Mouse (Mus musculus): ENCODE measurements around the gene Rnf144b. TPM values are rescaled to one million over a fixed set of nuclear protein-coding genes. Genes with fewer than 3 reads are reported as not detected.

Rnf144b gene
- polyA plus RNA-seq, 1 experiment from 2014 or later, result 0.95 TPM

DNA sequence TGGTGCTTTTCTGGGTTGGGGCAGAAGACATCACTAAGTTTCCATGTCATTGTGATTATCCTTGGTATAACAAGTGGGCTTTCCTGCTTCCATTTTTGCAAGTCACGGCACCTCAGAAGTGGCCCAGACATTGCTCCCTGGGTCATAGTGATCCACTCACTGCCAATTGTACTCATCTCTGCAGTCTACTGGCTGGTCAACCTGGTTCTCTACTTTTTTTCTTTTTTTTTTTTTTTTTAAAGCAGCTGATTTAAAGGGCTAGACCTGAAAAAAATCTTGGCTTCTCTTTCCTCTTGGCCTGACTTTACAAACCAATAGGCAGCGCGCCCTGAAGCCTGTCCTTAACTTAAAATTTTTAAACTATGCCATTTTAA, 102.9 kb downstream of the Rnf144b start:
- 91% methylated on average over 3 of the region's 3 CpGs for WGBS
- Histone ChIP-seq H3K4me3 (ENCODE audit: low read length) (no peak overlapping the region), H3K9ac (ENCODE audit: low read depth, low read length) (no peak overlapping the region), H3K4me2 (replicated peaks; ENCODE audit: low read depth, low read length) (no peak overlapping the region), H3K27me3 (ENCODE audit: control insufficient read depth, insufficient read depth, low read length) (no peaks in the 10 kb centered on the region), H3K27ac (ENCODE audit: low read depth, low read length) (no peak overlapping the region), H3K4me1 (ENCODE audit: control insufficient read depth, insufficient read depth, low read length) (no peaks in the 10 kb centered on the region), H3K9me3 (ENCODE audit: control insufficient read depth, low read length) (no peaks in the 10 kb centered on the region), H3K36me3 (ENCODE audit: control insufficient read depth, insufficient read depth, low read length) (no peaks in the 10 kb centered on the region)
- no peak for ATAC-seq (ENCODE audit: low FRiP score, low TSS enrichment)

DNA sequence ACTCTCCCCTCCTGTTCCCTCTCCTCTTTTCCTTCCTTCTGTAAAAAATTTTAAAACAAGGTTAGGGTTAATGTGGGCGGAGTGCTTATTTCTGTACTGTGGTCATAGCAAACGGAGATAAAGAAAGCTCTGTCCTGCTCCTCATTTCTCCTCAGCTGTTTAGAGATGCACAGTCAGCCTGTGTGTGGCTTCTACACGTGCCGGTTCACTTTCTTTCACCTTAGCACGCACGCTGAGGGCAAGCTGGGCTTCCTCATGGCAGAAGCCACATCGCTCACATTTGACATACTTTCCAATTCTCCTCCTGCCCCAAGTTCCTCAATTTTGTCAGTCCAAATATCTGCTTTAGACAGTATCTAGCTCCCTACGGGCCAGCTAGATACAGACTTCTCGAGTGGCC, 103.3 kb downstream of the Rnf144b start:
- H3K9me3 ChIP-seq (ENCODE audit: control insufficient read depth, low read length), result no peaks in the 10 kb centered on the region
- H3K4me2 ChIP-seq (replicated peaks; ENCODE audit: low read depth, low read length), result no peak overlapping the region
- H3K9ac ChIP-seq (ENCODE audit: low read depth, low read length), result no peak overlapping the region
- WGBS, result 91% methylated on average over 9 of the region's 9 CpGs
- H3K4me1 ChIP-seq (ENCODE audit: control insufficient read depth, insufficient read depth, low read length), result no peaks in the 10 kb centered on the region
- no peak overlapping the region for H3K4me3 ChIP-seq (ENCODE audit: low read length)
- no peaks in the 10 kb centered on the region for H3K27me3 ChIP-seq (ENCODE audit: control insufficient read depth, insufficient read depth, low read length)
- ATAC-seq (ENCODE audit: low FRiP score, low TSS enrichment), result no peak
- no peaks in the 10 kb centered on the region for H3K36me3 ChIP-seq (ENCODE audit: control insufficient read depth, insufficient read depth, low read length)
- H3K27ac ChIP-seq (ENCODE audit: low read depth, low read length), result no peak overlapping the region

DNA sequence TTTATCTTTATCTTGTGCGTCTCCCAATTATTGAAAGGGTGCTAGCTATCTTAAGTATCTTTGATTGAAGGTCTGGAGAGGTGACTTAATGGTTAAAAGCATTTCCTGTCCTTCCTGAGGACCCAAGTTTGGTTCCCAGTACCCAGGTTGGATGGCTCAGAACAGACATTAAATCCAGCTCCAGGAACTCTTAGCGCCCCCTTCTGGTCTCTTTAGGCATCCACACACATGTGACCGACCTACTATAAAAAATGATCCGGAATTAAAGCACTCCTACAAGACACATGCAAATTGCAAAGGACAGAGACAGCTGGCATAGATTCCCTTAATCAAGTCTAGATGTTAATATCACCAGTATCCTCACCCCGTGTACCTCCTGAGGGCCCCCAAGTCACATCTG, 104.1 kb downstream of the Rnf144b start:
- Histone ChIP-seq H3K9me3 (ENCODE audit: control insufficient read depth, low read length) (no peaks in the 10 kb centered on the region), H3K9ac (ENCODE audit: low read depth, low read length) (no peak overlapping the region), H3K27ac (ENCODE audit: low read depth, low read length) (no peak overlapping the region), H3K27me3 (ENCODE audit: control insufficient read depth, insufficient read depth, low read length) (no peaks in the 10 kb centered on the region), H3K36me3 (ENCODE audit: control insufficient read depth, insufficient read depth, low read length) (no peaks in the 10 kb centered on the region), H3K4me1 (ENCODE audit: control insufficient read depth, insufficient read depth, low read length) (no peaks in the 10 kb centered on the region), H3K4me3 (ENCODE audit: low read length) (no peak overlapping the region), H3K4me2 (replicated peaks; ENCODE audit: low read depth, low read length) (no peak overlapping the region)
- 92% methylated on average over 5 of the region's 5 CpGs for WGBS
- no peak for ATAC-seq (ENCODE audit: low FRiP score, low TSS enrichment)

DNA sequence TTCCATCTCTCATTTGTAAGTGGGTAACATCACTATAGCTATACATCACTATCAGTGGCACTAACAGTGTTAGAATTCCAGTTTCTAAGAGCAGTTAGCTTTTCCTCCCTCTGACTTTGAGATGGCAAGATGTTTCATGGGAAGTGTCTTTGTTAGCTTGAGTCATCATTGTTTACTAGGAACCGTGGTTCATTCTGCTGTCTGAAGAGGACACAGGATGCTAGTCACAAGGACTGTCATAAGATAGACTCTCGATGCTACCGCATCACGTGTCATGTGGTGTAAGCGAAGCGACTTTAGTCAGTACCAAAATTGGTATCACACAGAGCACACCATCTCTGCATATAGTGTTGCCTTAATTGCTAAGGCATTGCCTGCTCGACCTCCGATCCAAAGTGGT, 105.7 kb downstream of the Rnf144b start:
- 91% methylated on average over 8 of the region's 8 CpGs for WGBS
- ATAC-seq (ENCODE audit: low FRiP score, low TSS enrichment), result no peak
- Histone ChIP-seq H3K9me3 (ENCODE audit: control insufficient read depth, low read length) (no peaks in the 10 kb centered on the region), H3K27ac (ENCODE audit: low read depth, low read length) (no peak overlapping the region), H3K9ac (ENCODE audit: low read depth, low read length) (no peak overlapping the region), H3K4me1 (ENCODE audit: control insufficient read depth, insufficient read depth, low read length) (no peaks in the 10 kb centered on the region), H3K4me3 (ENCODE audit: low read length) (no peak overlapping the region), H3K36me3 (ENCODE audit: control insufficient read depth, insufficient read depth, low read length) (no peaks in the 10 kb centered on the region), H3K27me3 (ENCODE audit: control insufficient read depth, insufficient read depth, low read length) (no peaks in the 10 kb centered on the region), H3K4me2 (replicated peaks; ENCODE audit: low read depth, low read length) (no peak overlapping the region)

DNA sequence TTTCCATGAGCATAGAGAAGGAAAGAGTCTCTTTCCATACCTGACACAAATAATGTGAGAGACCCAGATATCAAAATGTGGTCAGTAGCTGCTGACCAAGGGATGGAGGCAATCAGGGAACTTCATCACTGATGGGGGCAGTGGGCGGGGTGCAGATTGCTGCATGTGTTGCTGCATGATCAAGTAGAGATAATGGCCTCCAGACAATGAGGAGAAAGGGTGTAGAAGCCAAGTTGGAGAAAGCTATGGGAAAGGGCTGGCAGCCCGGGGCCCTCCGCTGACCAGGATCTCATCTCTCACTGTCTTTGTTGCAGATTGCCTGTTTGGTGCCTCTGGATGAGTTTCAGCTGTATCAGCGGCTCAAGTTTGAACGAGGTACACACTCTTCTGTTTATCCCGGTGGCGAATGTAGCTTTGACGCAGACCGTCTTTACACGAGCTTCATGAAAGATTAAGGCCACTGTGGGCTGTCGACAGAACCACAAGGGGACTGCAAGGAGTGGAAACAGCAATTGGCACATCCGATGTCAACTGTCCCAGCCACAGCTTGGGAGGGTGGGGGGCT, 106.3 kb downstream of the Rnf144b start:
- no peak overlapping the region for H3K4me2 ChIP-seq (replicated peaks; ENCODE audit: low read depth, low read length)
- H3K27ac ChIP-seq (ENCODE audit: low read depth, low read length), result no peak overlapping the region
- 93% methylated on average over 12 of the region's 12 CpGs for WGBS
- no peak overlapping the region for H3K4me3 ChIP-seq (ENCODE audit: low read length)
- no peak overlapping the region for H3K9ac ChIP-seq (ENCODE audit: low read depth, low read length)
- no peak for ATAC-seq (ENCODE audit: low FRiP score, low TSS enrichment)
- no peaks in the 10 kb centered on the region for H3K4me1 ChIP-seq (ENCODE audit: control insufficient read depth, insufficient read depth, low read length)
- H3K36me3 ChIP-seq (ENCODE audit: control insufficient read depth, insufficient read depth, low read length), result no peaks in the 10 kb centered on the region
- no peaks in the 10 kb centered on the region for H3K27me3 ChIP-seq (ENCODE audit: control insufficient read depth, insufficient read depth, low read length)
- H3K9me3 ChIP-seq (ENCODE audit: control insufficient read depth, low read length), result no peaks in the 10 kb centered on the region

DNA sequence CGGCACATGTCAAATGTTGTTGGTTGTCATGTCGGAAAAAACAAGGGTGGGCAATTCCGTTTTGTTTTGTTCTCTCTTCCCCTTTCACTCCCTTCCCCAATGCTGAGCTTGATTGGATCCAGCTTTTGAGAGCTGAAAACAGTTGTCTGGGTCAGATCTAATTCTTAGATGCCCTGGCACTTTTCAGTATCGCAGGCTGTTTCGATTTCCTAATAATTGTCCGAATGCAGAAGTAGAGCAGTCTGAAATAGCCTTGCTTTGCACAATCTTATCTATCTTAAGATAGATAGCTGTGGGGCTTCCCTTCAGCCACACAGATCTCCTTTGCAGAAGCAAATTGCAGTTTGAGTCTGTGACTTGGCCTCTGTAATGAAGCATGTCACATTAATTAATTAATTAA, 109.7 kb downstream of the Rnf144b start:
- WGBS, result 86% methylated on average over 6 of the region's 6 CpGs
- Histone ChIP-seq H3K36me3 (ENCODE audit: control insufficient read depth, insufficient read depth, low read length) (no peaks in the 10 kb centered on the region), H3K4me1 (ENCODE audit: control insufficient read depth, insufficient read depth, low read length) (no peaks in the 10 kb centered on the region), H3K4me3 (ENCODE audit: low read length) (no peak overlapping the region), H3K4me2 (replicated peaks; ENCODE audit: low read depth, low read length) (no peak overlapping the region), H3K27me3 (ENCODE audit: control insufficient read depth, insufficient read depth, low read length) (no peaks in the 10 kb centered on the region), H3K9ac (ENCODE audit: low read depth, low read length) (no peak overlapping the region), H3K27ac (ENCODE audit: low read depth, low read length) (no peak overlapping the region), H3K9me3 (ENCODE audit: control insufficient read depth, low read length) (no peaks in the 10 kb centered on the region)
- ATAC-seq (ENCODE audit: low FRiP score, low TSS enrichment), result no peak

DNA sequence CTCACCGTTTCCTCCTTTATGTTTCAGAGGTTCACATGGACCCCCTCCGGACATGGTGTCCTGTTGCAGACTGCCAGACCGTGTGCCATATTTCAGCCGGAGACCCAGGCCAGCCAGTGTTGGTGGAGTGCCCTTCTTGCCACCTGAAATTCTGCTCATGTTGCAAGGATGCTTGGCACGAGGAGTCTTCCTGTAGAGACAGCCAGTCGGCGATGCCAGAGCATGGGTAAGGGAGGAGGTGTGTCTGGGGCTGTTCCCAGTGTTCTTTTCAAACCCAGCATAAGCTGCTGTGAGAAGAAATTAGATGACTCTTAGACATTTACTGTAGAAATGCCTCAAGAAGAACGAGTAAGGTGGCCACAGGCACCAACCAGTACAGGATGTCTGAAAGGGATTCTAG, 114.9 kb downstream of the Rnf144b start:
- ATAC-seq (ENCODE audit: low FRiP score, low TSS enrichment), result no peak
- Histone ChIP-seq H3K4me2 (replicated peaks; ENCODE audit: low read depth, low read length) (no peak overlapping the region), H3K4me3 (ENCODE audit: low read length) (no peak overlapping the region), H3K36me3 (ENCODE audit: control insufficient read depth, insufficient read depth, low read length) (no peaks in the 10 kb centered on the region), H3K4me1 (ENCODE audit: control insufficient read depth, insufficient read depth, low read length) (no peaks in the 10 kb centered on the region), H3K9ac (ENCODE audit: low read depth, low read length) (no peak overlapping the region), H3K9me3 (ENCODE audit: control insufficient read depth, low read length) (no peaks in the 10 kb centered on the region), H3K27ac (ENCODE audit: low read depth, low read length) (no peak overlapping the region), H3K27me3 (ENCODE audit: control insufficient read depth, insufficient read depth, low read length) (no peaks in the 10 kb centered on the region)
- 87% methylated on average over 8 of the region's 8 CpGs for whole genome bisulfite sequencing

DNA sequence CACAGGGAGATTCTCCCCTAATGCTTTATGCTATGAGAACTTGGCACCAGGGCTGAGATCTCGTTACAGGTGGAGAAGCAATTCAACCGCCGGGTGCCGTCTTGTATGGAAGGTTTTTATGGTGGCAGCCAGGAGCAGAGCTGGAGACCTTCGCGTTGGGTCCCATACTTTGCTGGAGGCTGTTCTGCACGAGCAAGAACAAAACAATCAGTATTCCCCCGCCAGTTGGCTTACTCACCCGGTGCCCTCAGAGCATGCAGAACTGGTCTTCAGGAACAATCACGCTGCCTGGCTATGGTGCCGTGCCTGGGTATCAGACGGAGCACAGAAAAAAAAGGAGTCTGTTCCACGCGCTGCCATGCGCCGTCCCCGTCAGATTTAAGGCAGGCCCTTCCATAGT, 115.7 kb downstream of the Rnf144b start:
- no peak overlapping the region for H3K27ac ChIP-seq (ENCODE audit: low read depth, low read length)
- ATAC-seq (ENCODE audit: low FRiP score, low TSS enrichment), result no peak
- H3K4me3 ChIP-seq (ENCODE audit: low read length), result no peak overlapping the region
- no peak overlapping the region for H3K4me2 ChIP-seq (replicated peaks; ENCODE audit: low read depth, low read length)
- no peaks in the 10 kb centered on the region for H3K27me3 ChIP-seq (ENCODE audit: control insufficient read depth, insufficient read depth, low read length)
- no peaks in the 10 kb centered on the region for H3K36me3 ChIP-seq (ENCODE audit: control insufficient read depth, insufficient read depth, low read length)
- no peaks in the 10 kb centered on the region for H3K4me1 ChIP-seq (ENCODE audit: control insufficient read depth, insufficient read depth, low read length)
- no peaks in the 10 kb centered on the region for H3K9me3 ChIP-seq (ENCODE audit: control insufficient read depth, low read length)
- 70% methylated on average over 17 of the region's 17 CpGs for WGBS
- no peak overlapping the region for H3K9ac ChIP-seq (ENCODE audit: low read depth, low read length)

DNA sequence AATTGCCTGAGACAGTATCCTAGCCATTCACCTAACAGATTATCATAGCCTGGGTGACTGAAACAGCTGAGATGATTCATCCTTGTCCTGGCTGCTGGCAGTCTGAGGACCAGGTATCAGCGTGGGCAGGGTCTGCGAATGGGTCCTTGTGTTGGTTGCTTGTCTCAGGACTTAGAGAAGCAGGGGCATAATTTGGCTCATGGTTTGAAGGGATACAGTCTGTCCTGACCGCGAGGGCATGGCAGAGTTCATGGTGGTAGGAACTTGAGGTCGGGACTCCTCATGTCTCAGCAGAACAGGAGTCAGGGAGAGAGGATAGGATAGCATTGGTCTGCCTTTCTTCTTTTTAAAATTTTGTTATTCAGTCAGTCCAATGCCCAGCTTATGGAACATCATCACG, 121.1 kb downstream of the Rnf144b start:
- H3K27ac ChIP-seq (ENCODE audit: low read depth, low read length), result no peak overlapping the region
- no peak overlapping the region for H3K9ac ChIP-seq (ENCODE audit: low read depth, low read length)
- H3K9me3 ChIP-seq (ENCODE audit: control insufficient read depth, low read length), result no peaks in the 10 kb centered on the region
- no peak overlapping the region for H3K4me2 ChIP-seq (replicated peaks; ENCODE audit: low read depth, low read length)
- 91% methylated on average over 6 of the region's 6 CpGs for WGBS
- no peaks in the 10 kb centered on the region for H3K4me1 ChIP-seq (ENCODE audit: control insufficient read depth, insufficient read depth, low read length)
- H3K27me3 ChIP-seq (ENCODE audit: control insufficient read depth, insufficient read depth, low read length), result no peaks in the 10 kb centered on the region; the same call in 1 of the 2 replicates
- no peaks in the 10 kb centered on the region for H3K36me3 ChIP-seq (ENCODE audit: control insufficient read depth, insufficient read depth, low read length)
- ATAC-seq (ENCODE audit: low FRiP score, low TSS enrichment), result no peak
- H3K4me3 ChIP-seq (ENCODE audit: low read length), result no peak overlapping the region
